Mouse (Mus musculus): ENCODE results near the gene Otub1.

GRCm38 (mm10) chr19:7197445-7197844 is 8.7 kb downstream of the Otub1 start:
- TF ChIP-seq GATA1 (IDR thresholded peaks at IDR 0.05; ENCODE audit: borderline replicate concordance, low read length) = no peak
- TF ChIP-seq FLI1 (IDR thresholded peaks at IDR 0.05; ENCODE audit: low read length) = no peak
